Mouse (Mus musculus) brain, adult 2 months (tissue): Measurements from ENCODE around the gene Rgs6.

Source experiments
- DNase-seq: peaks from one replicate; pipeline ENCODE4 v3.0.0; 2011; ENCODE audit warnings: low read depth, low spot score

The Rgs6 gene

DNA sequence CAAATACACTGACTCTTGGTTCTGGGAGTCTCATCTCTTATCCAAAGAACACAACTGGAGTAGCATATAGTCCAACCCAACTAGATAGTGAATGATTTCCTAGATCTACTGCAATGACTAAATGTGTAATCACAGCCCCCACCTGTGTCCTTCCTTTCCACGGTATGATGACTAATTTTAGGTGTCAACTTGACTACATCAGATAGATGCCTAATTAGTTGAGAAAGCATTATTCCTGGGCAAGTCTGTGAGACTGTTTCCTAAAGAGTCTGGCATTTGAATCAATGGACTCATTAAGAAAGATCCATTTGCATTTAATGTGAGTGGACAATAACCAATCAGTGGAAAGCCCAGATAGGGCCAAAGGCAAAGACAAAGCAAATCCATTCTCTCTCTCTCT lies 591.8 kb downstream of the Rgs6 start:
- DNase-seq: peak; percentile 39

DNA sequence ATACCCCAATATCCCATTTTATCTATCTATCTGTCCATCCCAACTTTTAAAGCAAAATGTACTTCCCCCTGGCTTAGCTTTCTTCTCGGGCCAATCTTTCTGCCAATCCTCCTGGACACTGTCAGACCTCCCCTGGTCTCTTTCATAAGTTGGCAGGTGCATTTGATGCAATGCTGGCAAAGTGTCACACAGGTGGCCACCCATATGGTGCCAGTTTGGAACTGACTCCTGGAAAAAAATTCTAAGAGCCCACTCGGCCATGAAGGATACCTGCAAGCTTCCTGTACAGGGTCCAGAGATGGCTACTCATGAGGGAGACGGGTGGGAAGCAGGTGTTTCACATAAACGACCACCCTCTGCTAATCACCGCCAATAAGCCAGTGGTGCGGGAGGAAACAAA lies 592.5 kb downstream of the Rgs6 start:
- DNase-seq: peak; percentile 97

DNA sequence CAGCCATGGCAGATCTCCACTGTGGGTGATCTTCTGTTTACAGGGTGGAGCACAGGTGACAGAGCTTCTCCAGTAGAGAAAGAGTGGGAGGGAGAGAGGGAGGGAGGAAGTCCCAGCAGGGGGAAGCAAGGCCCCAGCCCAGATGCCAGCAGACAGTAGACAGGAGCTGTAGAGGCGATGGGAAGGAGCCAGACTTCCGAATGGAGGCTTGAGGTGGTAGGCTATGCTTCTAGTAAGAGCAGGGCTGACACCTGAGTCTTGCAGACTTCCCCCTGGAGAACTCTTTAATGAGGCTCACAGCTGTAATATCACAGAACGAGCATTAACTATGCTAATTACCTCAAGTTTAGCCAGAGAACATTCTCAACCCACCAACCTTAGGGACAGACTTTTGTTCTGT lies 613.6 kb downstream of the Rgs6 start:
- DNase-seq: peak; percentile 30

DNA sequence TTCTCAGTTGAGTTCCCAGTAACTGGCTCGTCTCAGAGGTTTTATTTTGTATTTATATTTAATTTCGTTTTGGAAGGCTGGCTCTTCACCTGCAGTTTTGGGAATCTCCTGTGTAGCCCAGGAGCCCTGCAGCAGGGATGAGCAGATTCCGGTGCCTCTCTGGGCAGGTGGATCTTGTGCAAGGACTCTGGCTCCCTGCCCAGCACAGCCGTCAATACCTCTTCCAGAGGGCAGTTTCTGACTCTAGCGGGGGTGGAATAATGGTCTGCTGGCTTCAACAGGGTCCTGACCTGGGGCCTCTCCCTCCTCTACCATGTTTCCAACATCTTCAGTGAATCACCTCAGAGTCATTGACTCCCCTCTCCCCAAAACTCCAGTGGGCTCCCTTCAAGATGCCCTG lies 616.3 kb downstream of the Rgs6 start:
- DNase-seq: peak; percentile 87

DNA sequence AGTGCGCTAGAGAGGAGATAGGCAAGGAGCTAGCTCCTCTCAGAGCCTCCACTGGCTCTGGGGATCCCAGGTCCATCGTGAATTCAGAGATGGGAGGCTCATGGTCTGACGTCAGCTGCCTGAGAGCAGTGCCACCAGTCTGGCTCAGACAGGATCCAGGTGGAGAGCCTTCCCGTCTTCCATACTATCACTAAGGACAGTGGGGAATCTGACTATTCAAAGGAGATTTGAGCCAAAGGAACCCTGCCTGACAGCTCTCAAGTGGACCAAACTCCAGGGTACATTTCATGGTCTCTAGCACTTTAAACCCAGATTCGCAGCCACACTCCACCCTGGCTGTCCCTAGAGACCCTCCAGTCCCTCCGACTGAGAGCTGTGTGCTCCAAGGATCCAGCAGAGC lies 618.8 kb downstream of the Rgs6 start:
- peak; percentile 23 for DNase-seq

DNA sequence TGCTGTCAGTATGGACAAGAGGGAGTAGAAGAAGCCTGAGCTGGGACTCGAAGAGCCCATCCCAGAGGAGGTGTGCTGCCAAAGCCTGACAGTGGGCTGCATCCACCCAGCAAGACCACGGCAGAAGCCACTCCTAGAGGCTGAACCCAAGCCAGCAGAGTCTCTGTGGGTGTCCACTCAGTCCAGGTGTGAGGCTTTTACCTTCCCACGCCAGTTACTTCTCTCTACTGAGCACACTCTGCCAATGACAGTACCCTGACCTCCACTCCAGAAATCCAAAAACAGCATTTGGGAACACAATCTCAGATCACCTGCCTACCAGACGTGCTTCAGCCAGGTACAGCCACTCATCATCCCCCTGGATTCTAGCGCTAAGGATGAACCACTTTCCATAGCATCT lies 619.4 kb downstream of the Rgs6 start:
- peak; percentile 31 for DNase-seq

DNA sequence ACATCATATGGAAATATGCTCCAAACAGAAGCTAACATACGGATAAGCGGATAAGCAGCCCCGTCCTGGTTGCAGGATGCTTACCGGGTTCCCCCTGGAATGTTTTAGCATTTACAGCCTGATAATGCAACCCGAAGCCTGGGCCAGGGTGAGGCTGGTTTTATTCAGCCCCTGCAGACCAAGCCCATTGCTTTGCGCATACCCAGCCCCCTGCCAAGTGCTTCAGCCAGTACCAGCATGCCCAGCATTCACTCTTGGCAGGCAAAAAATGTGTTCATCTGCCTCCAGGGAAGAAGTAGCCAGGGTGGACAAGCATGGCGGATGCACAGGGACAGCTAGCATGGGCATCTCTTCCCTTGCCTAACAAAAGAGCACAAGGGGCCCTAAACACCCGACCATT lies 619.9 kb downstream of the Rgs6 start:
- DNase-seq: peak; percentile 92

DNA sequence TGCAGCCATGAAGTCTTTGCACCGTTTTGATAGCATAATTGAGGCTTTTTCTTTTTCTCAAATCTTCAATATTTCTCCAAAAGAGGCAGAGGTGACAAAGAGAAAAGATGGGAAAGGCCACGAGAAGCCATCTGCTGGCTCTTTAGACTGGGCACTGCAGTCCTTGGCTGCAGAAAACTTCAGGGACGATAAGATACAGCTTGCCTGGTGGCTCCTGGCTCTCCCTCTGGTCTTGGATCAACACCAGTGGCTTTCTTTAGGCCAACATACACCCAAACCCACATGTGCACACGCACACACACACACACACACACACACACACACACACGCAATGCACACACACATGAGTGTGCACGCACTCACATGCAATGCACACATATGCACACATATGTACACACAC lies 620.7 kb downstream of the Rgs6 start:
- DNase-seq: peak; percentile 46

DNA sequence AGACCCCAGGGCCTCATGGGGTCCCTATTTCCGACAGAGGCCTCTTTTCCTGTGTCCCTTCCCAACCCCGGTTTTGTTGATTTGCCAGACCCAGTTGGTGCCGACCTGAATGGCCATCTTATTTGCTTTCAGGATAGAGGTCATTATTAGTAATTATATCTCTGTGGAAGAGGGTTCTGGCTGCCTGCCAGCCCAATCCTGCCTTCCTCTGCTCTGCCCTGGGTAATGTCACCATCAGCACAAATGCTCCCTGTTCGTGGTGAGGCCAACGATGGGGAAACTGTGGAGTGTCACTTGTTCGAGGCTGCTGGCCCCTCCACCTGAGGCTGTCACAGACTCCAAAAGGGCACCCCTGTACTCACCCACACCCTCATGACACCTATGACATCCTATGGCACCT lies 621.4 kb downstream of the Rgs6 start:
- peak; percentile 60 for DNase-seq

DNA sequence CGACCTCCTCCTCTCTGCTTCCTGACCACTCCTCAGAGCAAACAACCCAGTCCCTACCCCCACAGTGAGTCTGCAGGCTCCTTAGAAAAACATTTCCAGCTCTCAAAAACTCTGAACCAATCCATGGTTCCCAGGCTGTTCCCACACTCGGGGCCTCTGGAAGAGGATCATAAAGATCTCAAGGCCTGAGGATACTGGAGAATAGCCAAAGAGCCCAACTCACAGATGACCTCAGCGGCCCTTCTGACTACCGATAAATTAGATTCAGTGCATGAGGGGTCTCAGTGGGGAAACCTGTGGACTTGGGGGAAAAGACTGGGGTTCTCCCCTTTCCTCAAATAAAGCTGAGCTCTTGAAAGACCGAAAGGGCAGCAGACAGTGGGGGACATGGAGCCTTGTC lies 622.2 kb downstream of the Rgs6 start:
- DNase-seq: no peak

DNA sequence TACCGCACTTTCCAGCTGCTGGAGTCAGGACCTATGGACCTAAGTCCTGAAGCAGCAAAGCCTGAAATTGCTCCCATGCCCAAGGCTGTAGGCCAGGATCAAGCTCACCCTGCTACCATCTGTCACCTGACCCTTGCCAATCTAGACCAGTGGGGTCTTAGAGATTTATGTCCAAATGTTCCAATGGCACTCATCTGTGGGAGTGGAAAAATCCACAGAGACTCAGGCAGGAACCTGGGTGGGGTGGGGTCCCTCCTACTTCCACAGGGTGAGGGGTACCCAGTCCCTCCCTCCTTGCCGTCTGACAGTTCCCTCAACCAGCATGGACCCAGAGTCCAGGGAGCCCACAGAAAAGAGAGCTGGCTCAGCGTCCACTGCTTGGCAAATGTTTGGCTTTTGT lies 622.6 kb downstream of the Rgs6 start:
- DNase-seq: peak; percentile 92

DNA sequence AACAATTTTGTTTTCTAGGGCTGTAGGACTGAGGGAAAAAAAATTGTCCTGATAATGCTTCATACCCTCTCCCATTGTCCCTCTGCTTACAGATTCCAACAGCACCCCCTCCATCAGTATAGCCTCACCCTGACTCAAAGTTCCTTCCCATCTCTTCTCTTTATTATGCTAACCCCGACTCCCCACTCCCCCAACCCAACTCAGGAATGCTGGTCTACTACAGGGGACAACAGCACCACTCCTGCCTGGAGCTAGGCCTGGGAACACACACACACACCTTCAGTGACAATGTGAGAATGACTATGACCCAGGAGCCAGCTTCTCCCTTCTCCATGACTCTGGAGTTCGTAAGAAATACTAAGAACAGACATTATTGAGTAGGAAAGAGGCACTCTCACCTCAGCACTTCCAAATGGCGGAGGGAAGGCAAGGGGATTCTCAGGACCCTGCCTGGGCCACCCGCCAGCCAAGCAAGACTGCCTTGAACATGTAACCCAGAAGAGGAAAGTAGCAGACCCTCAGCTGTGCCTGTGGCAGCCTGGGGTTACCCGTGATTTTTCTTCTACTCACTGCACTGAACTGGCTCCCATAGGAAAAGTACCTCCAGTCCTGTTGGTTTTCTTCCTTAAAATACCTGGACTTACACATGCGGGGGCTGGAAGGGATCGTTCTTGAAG lies 623.2 kb downstream of the Rgs6 start:
- no peak for DNase-seq
